Mouse (Mus musculus) frontal cortex, postnatal 14 days (tissue): ENCODE measurements around the gene Tgif2.
"Not testable (repeated sequence)": the region's sequence is repeated elsewhere in the genome, so short reads cannot be mapped to it uniquely, and the experiment has no call there.

Experiments
- DNase-seq, 2 experiments: peaks; one replicate each; pipeline ENCODE4 v3.0.0; 2022; ENCODE audit warnings: low spot score in 2 of 2

Tgif2 gene

DNA sequence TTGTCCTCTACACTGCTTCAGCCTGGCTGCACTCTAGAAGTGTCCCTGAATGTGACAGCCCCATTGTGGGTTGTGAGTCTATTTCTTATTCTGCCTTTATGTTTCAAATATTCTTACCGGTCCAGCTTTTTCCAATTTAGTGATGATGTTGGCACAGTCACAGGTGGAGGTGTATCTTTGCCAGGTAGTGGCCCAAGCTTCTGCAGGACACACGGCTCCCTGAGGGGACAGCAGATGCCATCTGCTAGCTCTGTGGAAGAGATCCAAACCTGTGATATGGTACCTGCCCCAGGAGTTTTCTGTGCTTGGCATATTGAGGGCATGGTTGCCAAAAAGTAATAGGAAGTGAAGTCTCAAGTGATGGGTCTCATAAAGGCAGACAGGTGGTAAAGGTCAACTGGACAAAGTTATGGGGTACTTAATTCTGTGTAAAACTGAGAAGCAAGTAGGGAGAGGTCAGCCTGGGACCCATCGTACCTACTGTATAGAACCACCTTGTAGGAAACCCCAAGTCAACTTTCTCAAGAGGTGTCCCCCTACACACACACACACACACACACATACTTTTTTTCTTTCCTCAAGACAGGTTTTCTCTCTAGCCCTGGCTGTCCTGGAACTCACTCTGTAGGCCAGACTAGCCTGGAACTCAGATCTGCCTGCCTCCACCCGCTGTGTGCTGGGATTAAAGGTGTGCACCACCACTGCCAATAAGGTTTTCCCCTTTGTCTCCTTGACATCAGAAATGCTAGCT is 35.1 kb downstream of the Tgif2 start:
- no peak for DNase-seq

GRCm38 (mm10) chr2:156877726-156878125 is 37.9 kb downstream of the Tgif2 start:
- no peak for DNase-seq

- no peak for DNase-seq
Observed at GRCm38 (mm10) chr2:156879541-156879940, 39.7 kb downstream of the Tgif2 start.

DNA sequence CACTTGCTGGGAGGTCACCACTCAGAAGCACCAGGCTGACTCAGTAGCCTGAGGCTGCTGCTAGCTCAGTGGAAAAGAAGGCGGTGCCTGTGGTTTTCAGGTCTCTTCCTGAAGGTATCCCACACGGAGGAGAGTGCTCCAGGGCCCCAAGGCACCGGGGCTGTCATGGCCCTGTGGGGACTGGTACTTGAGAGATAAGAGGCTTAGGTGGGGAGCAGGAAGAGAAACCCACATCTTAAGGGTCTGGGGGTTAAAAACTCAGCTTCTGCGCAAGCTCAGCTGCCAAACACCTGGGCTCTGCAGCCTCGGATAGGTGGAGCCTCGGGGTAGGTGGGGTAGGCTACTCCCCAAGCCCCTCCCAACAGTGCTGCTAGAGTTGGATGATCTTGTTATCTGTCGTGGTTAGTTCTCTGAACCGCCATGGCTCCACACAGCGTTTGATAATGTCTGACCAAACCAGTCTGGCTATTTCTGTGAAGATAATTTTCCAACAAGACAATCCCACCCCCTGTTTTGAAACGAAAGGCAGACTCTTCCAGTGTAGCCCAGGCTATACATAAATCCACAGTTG is 42.7 kb downstream of the Tgif2 start:
- no peak for DNase-seq

GRCm38 (mm10) chr2:156884396-156885211 is 44.8 kb downstream of the Tgif2 start:
- no peak for DNase-seq

- DNase-seq = not testable (repeated sequence)
Observed at GRCm38 (mm10) chr2:156885666-156886065, 45.9 kb downstream of the Tgif2 start.

DNA sequence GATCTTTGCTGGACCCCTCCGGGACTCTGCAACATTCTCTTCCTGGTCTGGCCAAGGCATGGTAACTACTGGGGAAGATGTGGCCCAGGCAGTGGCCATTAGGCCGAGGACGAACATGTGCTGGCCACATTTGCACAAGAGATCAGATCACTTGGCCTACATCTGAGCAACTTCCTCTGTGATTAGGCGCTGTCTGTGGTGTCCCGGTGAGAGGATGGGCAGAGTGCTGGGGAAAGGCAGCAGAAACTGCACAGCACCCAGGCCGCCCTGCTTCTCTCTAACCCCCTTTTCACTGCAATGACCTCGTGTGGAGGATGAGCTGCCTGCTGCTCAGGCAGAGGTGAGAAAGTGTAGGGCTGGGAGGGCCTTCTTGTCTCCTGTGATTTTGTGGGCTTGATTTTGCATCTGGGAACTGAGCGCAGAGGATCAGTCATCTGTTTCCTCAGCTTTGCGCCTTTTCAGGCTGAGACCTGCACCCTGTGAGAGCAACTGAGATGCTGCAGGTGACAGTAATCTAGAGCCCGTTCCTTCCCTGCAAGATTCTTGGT is 46.4 kb downstream of the Tgif2 start:
- no peak for DNase-seq

DNA sequence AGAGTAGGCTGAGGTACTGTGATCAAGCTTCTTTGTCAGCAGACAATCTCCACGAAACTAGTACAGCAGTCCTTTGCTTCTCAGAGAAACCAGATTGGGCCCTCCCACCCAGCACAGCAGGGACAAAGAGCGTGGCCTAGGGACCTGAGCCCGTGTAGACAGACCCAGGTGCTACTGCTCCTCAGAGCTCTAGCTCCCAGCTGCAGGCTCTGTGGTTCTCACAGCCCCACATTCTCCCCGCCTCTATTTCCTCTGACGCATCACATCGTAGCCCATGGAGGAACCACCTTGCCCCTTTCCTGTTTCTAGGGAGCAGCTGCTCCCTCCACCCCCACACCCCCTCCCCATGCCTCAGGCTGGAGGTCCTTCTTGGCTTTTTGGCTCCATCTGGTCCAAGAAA is 47.2 kb downstream of the Tgif2 start, which contains the start of gene Sla2:
Gene Sla2, minus strand, starts transcription at position 176 of the 400 bp plus-strand sequence.
- DNase-seq = no peak

DNA sequence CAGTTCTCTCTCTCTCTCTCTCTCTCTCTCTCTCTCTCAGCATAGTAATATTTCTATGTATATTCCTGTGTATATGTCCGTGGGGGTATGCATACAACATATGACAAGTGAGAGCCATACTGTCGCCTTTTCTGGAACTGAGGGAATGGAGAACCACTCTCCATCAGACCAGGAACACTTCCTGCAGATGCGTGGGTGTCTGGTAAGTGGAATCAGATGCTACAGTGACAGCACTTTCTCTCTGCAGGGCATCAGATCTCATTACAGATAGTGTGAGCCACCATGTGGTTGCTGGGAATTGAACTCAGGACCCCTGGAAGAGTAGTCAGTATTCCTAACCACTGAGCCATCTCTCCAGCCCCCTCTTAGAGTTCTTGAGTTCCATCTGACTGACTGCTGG is 48.7 kb downstream of the Tgif2 start:
- no peak for DNase-seq

- no peak for DNase-seq
Observed at GRCm38 (mm10) chr2:156892240-156892639, 52.4 kb downstream of the Tgif2 start.

DNA sequence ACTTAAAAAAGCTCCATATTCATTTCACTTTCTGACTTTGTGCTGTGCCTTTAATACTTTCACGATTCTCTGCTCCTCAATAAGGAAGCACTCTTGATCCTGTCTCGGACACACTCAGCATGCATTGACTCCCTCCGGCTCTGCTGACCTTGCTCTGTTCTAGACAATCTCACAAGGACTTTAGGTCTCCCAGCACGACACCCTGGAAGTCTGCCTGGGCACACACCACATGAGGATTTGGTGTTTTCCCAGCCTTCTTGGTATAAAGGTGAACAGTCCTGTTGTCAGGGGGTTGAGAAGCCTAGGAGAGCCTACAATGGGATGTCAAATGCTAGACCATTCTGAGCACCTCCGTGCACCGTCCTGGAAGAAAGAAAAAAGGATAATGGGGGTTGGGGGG is 53.0 kb downstream of the Tgif2 start:
- no peak for DNase-seq

- no peak for DNase-seq
Observed at GRCm38 (mm10) chr2:156894496-156895265, 54.9 kb downstream of the Tgif2 start.

DNA sequence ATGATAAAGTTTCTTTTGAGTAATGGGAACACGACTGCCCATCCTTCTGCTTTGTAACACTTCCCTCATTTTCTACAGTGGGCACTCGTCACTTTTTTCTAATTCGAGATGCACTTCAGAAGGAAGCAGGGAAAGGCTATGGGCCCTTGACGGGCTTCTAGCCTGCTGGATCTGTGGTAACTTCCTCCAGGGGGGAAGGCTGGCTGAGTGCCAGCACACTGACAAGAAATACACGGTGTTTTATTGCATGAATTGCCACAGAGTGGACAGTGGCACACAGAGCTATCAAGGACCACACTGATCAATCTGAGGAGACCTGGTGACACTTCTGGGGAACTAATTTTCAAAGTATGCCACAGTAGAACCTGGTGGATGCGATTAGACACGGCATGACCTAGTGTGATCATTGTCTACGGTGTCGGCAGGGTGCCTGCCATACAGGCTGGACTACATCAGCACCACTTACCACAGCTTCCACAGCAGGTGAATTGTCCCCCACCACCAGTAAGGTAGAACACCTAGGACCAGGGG is 56.6 kb downstream of the Tgif2 start:
- DNase-seq = no peak

GRCm38 (mm10) chr2:156897034-156897433 is 57.2 kb downstream of the Tgif2 start:
- DNase-seq = no peak

DNA sequence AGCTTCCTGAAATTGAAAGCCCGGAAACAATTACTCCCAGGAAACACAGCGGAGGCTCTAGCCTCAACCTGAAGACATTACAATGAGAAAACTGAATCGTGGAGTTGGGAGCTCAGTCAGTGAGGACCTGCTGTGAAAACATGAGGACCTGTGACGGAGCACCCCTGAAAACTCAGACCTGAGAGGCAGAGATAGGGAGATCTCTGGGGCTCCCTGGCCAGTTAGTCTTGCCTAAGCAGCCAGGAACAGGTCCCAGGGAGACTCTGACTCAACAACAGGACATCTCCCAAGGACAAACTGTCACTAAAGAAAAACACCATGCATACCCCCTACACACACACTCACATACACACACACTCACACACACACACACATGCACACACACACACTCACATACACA is 58.6 kb downstream of the Tgif2 start:
- no peak for DNase-seq

GRCm38 (mm10) chr2:156899184-156899583 is 59.4 kb downstream of the Tgif2 start:
- no peak for DNase-seq

- DNase-seq = no peak
Observed at GRCm38 (mm10) chr2:156901344-156901743, 61.5 kb downstream of the Tgif2 start.

DNA sequence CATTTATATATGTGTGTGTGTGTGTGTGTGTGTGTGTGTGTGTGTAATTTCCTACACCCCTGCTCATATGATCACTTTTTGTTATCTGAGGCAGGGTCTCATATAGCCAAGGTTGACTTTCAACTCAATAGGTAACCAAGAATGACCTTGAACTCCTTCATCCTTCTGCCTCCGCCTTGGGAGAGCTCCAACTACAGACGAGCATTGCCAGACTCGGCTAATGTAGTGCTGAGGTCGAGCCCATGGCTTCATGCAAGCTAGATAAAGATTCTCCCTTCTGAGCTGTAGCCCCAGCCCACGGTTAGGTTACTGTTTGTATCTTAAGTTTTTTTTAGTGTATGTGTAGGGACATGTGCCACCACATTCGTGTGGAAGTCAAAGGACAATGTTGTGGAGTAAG is 62.1 kb downstream of the Tgif2 start:
- DNase-seq = no peak

- DNase-seq = not testable (repeated sequence)
Observed at GRCm38 (mm10) chr2:156902411-156902810, 62.6 kb downstream of the Tgif2 start.

GRCm38 (mm10) chr2:156903367-156903766 is 63.6 kb downstream of the Tgif2 start:
- DNase-seq = no peak
